Mouse (Mus musculus) forebrain, embryonic 13.5 days (tissue): Measurements from ENCODE around the gene Wdr13. TPM values are rescaled to one million over a fixed set of nuclear protein-coding genes. Genes with fewer than 3 reads are reported as not detected.
A peak's percentile ranks its signal among the peaks of the same experiment; 100 is the strongest.

Experiments
- ATAC-seq: fragments of 200-750 bp; cut with Nextera tagmentation; 2 replicates; pipeline ENCODE4 v1.8.0; 2017
- H3K27ac ChIP-seq: fragments of 300-500 bp; sonication (generic); 2 replicates; pipeline ENCODE4 v1.5.1; 2015; ENCODE audit warnings: inconsistent platforms, mild to moderate bottlenecking, moderate library complexity
- H3K27me3 ChIP-seq: fragments of 300-500 bp; sonication (generic); 2 replicates; pipeline ENCODE4 v1.6.1; 2015; ENCODE audit warnings: mild to moderate bottlenecking, inconsistent platforms
- H3K36me3 ChIP-seq: fragments of 300-500 bp; sonication (generic); 2 replicates; pipeline ENCODE4 v1.6.1; 2015; ENCODE audit warnings: mild to moderate bottlenecking, inconsistent platforms; ENCODE audit not compliant: poor library complexity, severe bottlenecking
- H3K4me1 ChIP-seq: fragments of 300-500 bp; sonication (generic); 2 replicates; pipeline ENCODE4 v1.6.1; 2015; ENCODE audit warnings: inconsistent platforms
- H3K4me2 ChIP-seq: fragments of 300-500 bp; sonication (generic); 2 replicates; pipeline ENCODE4 v1.6.1; 2015; ENCODE audit warnings: inconsistent platforms, mild to moderate bottlenecking, moderate library complexity
- H3K4me3 ChIP-seq: fragments of 300-500 bp; sonication (generic); 2 replicates; pipeline ENCODE4 v1.5.1; 2015; ENCODE audit warnings: mild to moderate bottlenecking, inconsistent platforms
- H3K9ac ChIP-seq: fragments of 300-500 bp; sonication (generic); 2 replicates; pipeline ENCODE4 v1.6.1; 2015; ENCODE audit warnings: mild to moderate bottlenecking, inconsistent platforms
- H3K9me3 ChIP-seq: fragments of 300-500 bp; sonication (generic); replicated peaks from 2 replicates; pipeline ENCODE4 v1.6.1; 2016; ENCODE audit warnings: inconsistent platforms
- WGBS: fragments of 180-500 bp; shearing (Covaris S2); methylation state at CpG from one replicate; pipeline ENCODE4 v1.1.7; 2015; 5-methylcytosine and 5-hydroxymethylcytosine counted together
- polyA plus RNA-seq: library from polyadenylated mRNA; unstranded; fragments of >200 nt; fragmentation: Nextera tagmentation; extraction: Ambion mirVana; gene quantifications from 2 replicates; pipeline ENCODE4 v1.2.1, GENCODE M21; 2015

The Wdr13 gene
- polyA plus RNA-seq, 1 experiment from 2014 or later: 36.2 TPM

DNA sequence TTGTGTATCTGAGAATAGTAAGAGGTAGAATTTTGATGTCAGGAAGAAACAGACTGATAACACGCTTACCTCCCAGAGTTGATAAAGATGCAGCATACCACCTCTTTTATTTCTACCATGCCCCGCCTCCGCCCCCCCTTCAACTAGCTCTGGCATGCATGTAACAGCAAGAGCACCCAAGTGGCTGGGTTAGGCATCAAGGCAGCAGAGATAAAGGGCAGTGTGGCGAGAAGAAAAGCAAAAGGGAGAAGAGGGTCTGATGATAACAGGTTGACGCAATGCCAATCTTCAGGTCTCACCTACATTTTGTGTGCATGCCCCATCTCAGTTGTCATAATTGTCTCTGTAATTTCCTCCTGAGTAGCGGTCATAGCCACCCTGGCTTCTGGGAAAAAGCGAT lies 10.3 kb upstream of the Wdr13 start:
- 86% methylated on average over 7 of the region's 7 CpGs for WGBS
- Histone ChIP-seq H3K27ac (no peak overlapping the region), H3K4me2 (no peak overlapping the region; the same call in 1 of the 2 replicates), H3K27me3 (no peaks in the 10 kb centered on the region), H3K4me1 (peaks cover 17% of the 10 kb centered on the region), H3K36me3 (peaks cover 38% of the 10 kb centered on the region), H3K9me3 (no peaks in the 10 kb centered on the region), H3K9ac (no peak overlapping the region), H3K4me3 (no peak overlapping the region)
- ATAC-seq: no peak

DNA sequence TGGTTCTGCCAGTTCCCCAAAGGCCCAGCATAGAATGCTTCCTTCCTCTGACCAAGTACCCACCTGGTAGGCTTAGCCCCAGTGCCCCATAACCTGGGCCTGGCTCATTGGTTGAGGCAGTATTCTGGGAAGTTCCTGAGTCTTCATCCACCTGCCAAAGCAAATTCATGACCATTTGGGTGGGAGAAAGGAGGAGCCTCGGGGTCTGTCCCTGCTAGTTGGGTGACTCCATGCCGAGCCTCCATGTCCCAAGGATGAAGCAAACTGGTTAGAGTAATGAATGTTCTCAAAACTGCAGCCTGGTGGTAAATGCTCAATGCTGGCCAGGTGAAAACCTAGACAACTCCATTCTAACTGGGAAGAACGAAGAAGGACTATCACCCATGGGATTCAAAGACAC lies 8.4 kb upstream of the Wdr13 start:
- Histone ChIP-seq H3K9ac (no peak overlapping the region), H3K36me3 (peaks cover 38% of the 10 kb centered on the region), H3K4me3 (no peak overlapping the region), H3K9me3 (no peaks in the 10 kb centered on the region), H3K27ac (no peak overlapping the region), H3K4me2 (no peak overlapping the region), H3K4me1 (peaks cover 17% of the 10 kb centered on the region), H3K27me3 (no peaks in the 10 kb centered on the region)
- 73% methylated on average over 3 of the region's 3 CpGs for WGBS
- no peak for ATAC-seq

- 85% methylated on average over 2 of the region's 2 CpGs for WGBS
- Histone ChIP-seq H3K36me3 (peaks cover 38% of the 10 kb centered on the region), H3K4me1 (peaks cover 17% of the 10 kb centered on the region), H3K4me2 (no peak overlapping the region), H3K9ac (no peak overlapping the region), H3K9me3 (no peaks in the 10 kb centered on the region), H3K27me3 (no peaks in the 10 kb centered on the region), H3K4me3 (no peak overlapping the region), H3K27ac (no peak overlapping the region)
- no peak for ATAC-seq
These were observed 7.8 kb upstream of the Wdr13 start for GRCm38 (mm10) chrX:8140446-8140845.

GRCm38 (mm10) chrX:8139480-8139879 lies 6.8 kb upstream of the Wdr13 start:
- no peak overlapping the region for H3K4me3 ChIP-seq
- ATAC-seq: no peak
- H3K4me2 ChIP-seq: no peak overlapping the region
- no peaks in the 10 kb centered on the region for H3K27me3 ChIP-seq
- peaks cover 37% of the 10 kb centered on the region for H3K36me3 ChIP-seq
- H3K4me1 ChIP-seq: peaks cover 16% of the 10 kb centered on the region
- no peak overlapping the region for H3K9ac ChIP-seq
- no peaks in the 10 kb centered on the region for H3K9me3 ChIP-seq
- no peak overlapping the region for H3K27ac ChIP-seq
- 48% methylated on average over 1 of the region's 1 CpGs for WGBS

GRCm38 (mm10) chrX:8135886-8136285 lies 3.2 kb upstream of the Wdr13 start:
- Histone ChIP-seq H3K4me3 (no peak overlapping the region), H3K36me3 (peaks cover 12% of the 10 kb centered on the region; the same call in 1 of the 2 replicates), H3K4me1 (peaks cover 3% of the 10 kb centered on the region; the same call in 1 of the 2 replicates), H3K9ac (no peak overlapping the region), H3K27ac (no peak overlapping the region), H3K9me3 (no peaks in the 10 kb centered on the region), H3K27me3 (no peaks in the 10 kb centered on the region), H3K4me2 (no peak overlapping the region)
- no peak for ATAC-seq
- WGBS: 33% methylated on average over 2 of the region's 2 CpGs

DNA sequence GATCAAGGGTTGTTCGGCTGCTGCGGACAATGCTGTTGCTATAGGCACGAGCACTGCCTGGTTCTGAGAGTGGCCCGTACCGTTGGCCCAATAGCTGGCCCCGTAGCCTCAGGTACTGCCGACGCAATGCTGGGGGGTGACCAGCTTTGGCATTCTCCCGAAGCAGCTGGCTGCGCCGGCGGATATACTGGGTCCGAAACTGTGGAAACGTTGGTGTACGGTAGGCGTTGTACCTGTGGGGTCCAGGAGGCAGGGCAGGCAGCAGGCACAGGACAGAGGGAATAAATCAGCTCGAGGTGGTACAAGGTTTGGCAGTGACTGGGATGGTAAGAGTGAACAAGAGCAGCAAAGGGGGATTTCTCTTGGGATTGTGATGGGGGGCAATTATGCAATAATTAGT lies 1.3 kb downstream of the Wdr13 start:
- Histone ChIP-seq H3K27me3 (no peaks in the 10 kb centered on the region), H3K27ac (no peak overlapping the region), H3K9ac (no peak overlapping the region), H3K4me1 (0 out of 2 replicates have a peak, but pooled peaks cover 3% of the 10 kb centered on the region), H3K36me3 (peaks cover 30% of the 10 kb centered on the region), H3K9me3 (no peaks in the 10 kb centered on the region), H3K4me3 (peak overlapping the region; percentile 53), H3K4me2 (peak overlapping the region; percentile 61)
- 93% methylated on average over 17 of the region's 17 CpGs for WGBS
- 0 out of 2 replicates have a peak, but pooled peaks have one; percentile 3 for ATAC-seq

- Histone ChIP-seq H3K27me3 (no peaks in the 10 kb centered on the region), H3K4me2 (no peak overlapping the region), H3K27ac (no peak overlapping the region), H3K4me3 (no peak overlapping the region), H3K9ac (no peak overlapping the region), H3K36me3 (peaks cover 44% of the 10 kb centered on the region), H3K4me1 (no peaks in the 10 kb centered on the region), H3K9me3 (no peaks in the 10 kb centered on the region)
- ATAC-seq: no peak
- WGBS: 75% methylated on average over 7 of the region's 7 CpGs
These were observed 7.5 kb downstream of the Wdr13 start for GRCm38 (mm10) chrX:8125235-8125634.

- no peak for ATAC-seq
- 89% methylated on average over 6 of the region's 6 CpGs for WGBS
- no peaks in the 10 kb centered on the region for H3K27me3 ChIP-seq
These were observed 8.7 kb downstream of the Wdr13 start for GRCm38 (mm10) chrX:8123821-8124470.

GRCm38 (mm10) chrX:8117264-8117663 lies 15.4 kb downstream of the Wdr13 start:
- Histone ChIP-seq H3K4me2 (no peak overlapping the region), H3K4me1 (no peaks in the 10 kb centered on the region), H3K9me3 (0 out of 2 replicates have a peak, but pooled peaks cover 5% of the 10 kb centered on the region), H3K4me3 (no peak overlapping the region), H3K27ac (no peak overlapping the region), H3K9ac (no peak overlapping the region), H3K36me3 (no peaks in the 10 kb centered on the region), H3K27me3 (no peaks in the 10 kb centered on the region)
- ATAC-seq: no peak

More at GRCm38 (mm10) chrX:8123821-8124470, 8.7 kb downstream of the Wdr13 start:
- no peaks in the 10 kb centered on the region for H3K4me1 ChIP-seq
- H3K27ac ChIP-seq: no peak overlapping the region
- H3K4me2 ChIP-seq: no peak overlapping the region
- H3K36me3 ChIP-seq: peaks cover 33% of the 10 kb centered on the region
- H3K9ac ChIP-seq: no peak overlapping the region
- H3K4me3 ChIP-seq: no peak overlapping the region
- H3K9me3 ChIP-seq: no peaks in the 10 kb centered on the region

DNA sequence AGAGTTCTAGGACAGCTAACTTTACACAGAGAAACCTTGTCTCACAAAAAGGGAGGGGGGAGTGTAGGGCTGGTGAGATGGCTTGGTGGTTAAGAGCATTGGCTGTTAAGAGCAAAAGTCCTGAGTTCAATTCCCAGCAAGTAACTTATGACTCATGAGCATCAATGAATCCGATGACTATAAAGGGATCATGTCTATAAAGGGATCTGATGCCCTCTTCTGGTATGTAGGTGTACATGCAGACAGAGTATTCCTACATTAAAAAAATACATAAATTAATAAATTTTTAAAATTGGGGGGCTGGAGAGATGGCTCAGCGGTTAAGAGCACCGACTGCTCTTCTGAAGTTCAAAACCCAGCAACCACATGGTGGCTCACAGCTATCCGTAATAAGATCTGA lies 17.4 kb downstream of the Wdr13 start:
- WGBS: 76% methylated on average over 4 of the region's 4 CpGs
- ATAC-seq: no peak
- no peak overlapping the region for H3K4me3 ChIP-seq
- no peak overlapping the region for H3K27ac ChIP-seq
- no peaks in the 10 kb centered on the region for H3K27me3 ChIP-seq
- no peak overlapping the region for H3K4me2 ChIP-seq
- no peak overlapping the region for H3K9ac ChIP-seq
- 0 out of 2 replicates have a peak, but pooled peaks cover 5% of the 10 kb centered on the region for H3K9me3 ChIP-seq
- H3K4me1 ChIP-seq: no peaks in the 10 kb centered on the region
- no peaks in the 10 kb centered on the region for H3K36me3 ChIP-seq

DNA sequence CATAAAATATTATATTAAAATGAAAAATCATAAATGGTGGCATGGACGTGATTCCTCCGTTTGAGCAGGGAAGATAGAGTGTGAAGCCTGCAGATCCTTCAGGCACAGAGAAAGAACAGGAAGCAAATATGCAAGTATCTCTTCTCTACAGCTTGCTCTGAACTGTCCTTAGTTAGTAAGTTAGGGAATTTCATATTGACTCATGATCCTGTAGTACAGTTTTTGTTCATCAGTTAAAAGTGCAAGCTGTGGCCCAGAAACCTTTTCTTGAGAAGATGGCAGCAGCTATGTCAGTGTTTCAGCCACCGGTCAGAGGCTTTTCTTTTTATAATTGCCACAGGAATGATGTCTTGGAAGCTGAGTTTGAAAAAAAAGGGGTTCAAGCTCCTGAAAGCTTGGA lies 27.7 kb downstream of the Wdr13 start:
- ATAC-seq: no peak
- no peak overlapping the region for H3K9ac ChIP-seq
- H3K27ac ChIP-seq: no peak overlapping the region
- no peak overlapping the region for H3K4me2 ChIP-seq
- no peaks in the 10 kb centered on the region for H3K9me3 ChIP-seq
- no peak overlapping the region for H3K4me3 ChIP-seq
- no peaks in the 10 kb centered on the region for H3K27me3 ChIP-seq
- H3K36me3 ChIP-seq: no peaks in the 10 kb centered on the region
- 92% methylated on average over 3 of the region's 3 CpGs for WGBS
- H3K4me1 ChIP-seq: peaks cover 7% of the 10 kb centered on the region; the same call in 1 of the 2 replicates

DNA sequence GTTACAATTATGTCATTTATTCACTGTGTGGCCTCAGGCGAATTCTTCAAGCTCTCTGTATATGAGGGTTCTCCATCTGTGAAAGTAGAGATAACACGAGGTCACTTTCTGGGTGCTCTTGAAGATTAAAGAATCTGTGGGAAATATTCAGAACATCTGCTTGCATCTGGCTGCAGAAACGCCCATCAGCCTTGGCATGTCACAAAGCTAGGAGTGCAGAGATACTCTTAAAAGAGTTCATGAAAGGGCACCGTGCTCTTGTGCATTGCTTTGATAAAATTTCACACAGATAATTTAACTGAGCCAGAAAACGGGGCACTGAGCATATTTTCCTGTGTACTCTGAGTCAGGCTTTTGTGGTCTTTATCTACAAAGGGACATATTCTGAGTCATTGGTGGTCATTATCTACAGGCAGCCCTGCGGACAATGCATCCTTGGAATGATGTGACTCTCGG lies 30.5 kb downstream of the Wdr13 start:
- Histone ChIP-seq H3K4me1 (peaks cover 7% of the 10 kb centered on the region; the same call in 1 of the 2 replicates), H3K9ac (no peak overlapping the region), H3K4me3 (no peak overlapping the region), H3K4me2 (no peak overlapping the region), H3K36me3 (no peaks in the 10 kb centered on the region), H3K9me3 (no peaks in the 10 kb centered on the region), H3K27ac (no peak overlapping the region), H3K27me3 (no peaks in the 10 kb centered on the region)
- WGBS: 68% methylated on average over 7 of the region's 7 CpGs
- ATAC-seq: no peak

DNA sequence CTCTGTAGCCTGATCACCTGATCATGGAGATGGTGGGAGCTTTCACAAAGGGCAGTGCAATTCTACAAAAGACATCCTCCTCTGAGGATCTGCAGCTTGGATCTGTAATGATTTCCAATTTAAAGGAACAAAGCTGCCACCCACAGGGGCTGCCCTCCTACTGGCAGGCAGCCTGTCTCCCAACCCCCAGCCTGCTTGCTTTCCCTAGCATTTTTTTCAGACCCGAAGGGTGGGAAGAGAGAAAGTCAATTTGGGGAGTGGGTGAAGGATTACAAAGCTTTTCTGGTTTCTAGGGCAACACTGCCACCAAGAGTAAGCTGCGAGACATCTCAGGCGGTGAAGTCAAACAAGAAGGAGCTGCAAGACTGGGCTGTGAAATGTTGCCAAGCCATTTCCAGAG lies 31.7 kb downstream of the Wdr13 start:
- 17% methylated on average over 3 of the region's 3 CpGs for WGBS
- H3K4me3 ChIP-seq: no peak overlapping the region
- H3K27ac ChIP-seq: peak overlapping the region; percentile 81
- peak; percentile 58 for ATAC-seq
- H3K4me1 ChIP-seq: peaks cover 7% of the 10 kb centered on the region; the same call in 1 of the 2 replicates
- H3K9ac ChIP-seq: no peak overlapping the region
- H3K4me2 ChIP-seq: no peak overlapping the region
- no peaks in the 10 kb centered on the region for H3K9me3 ChIP-seq
- no peaks in the 10 kb centered on the region for H3K27me3 ChIP-seq
- no peaks in the 10 kb centered on the region for H3K36me3 ChIP-seq
